Mouse (Mus musculus) hindbrain, embryonic 14.5 days (tissue): ENCODE data around the gene Scamp4. TPM values are rescaled to one million over a fixed set of nuclear protein-coding genes. Genes with fewer than 3 reads are reported as not detected.

Experiments
- ATAC-seq: fragments of 200-750 bp; cut with Nextera tagmentation; 2 replicates; pipeline ENCODE4 v1.8.0; 2017; ENCODE audit warnings: moderate number of reproducible peaks, mild to moderate bottlenecking, moderate TSS enrichment, moderate library complexity; ENCODE audit not compliant: low FRiP score
- DNase-seq: peaks from one replicate; pipeline ENCODE4 v3.0.0-alpha.2; 2015; ENCODE audit warnings: low spot score
- H3K27ac ChIP-seq: fragments of 300-500 bp; sonication (generic); 2 replicates; pipeline ENCODE4 v1.5.1; 2014; ENCODE audit warnings: mild to moderate bottlenecking, moderate library complexity
- H3K27me3 ChIP-seq: fragments of 300-500 bp; sonication (generic); 2 replicates; pipeline ENCODE4 v1.6.1; 2014; ENCODE audit warnings: mild to moderate bottlenecking, low read length, mixed read lengths; ENCODE audit not compliant: control insufficient read depth, insufficient read depth
- H3K36me3 ChIP-seq: fragments of 300-500 bp; sonication (generic); replicated peaks from 2 replicates; pipeline ENCODE4 v1.6.1; 2014; ENCODE audit not compliant: control insufficient read depth, insufficient read depth
- H3K4me1 ChIP-seq: fragments of 300-500 bp; sonication (generic); replicated peaks from 2 replicates; pipeline ENCODE4 v1.6.1; 2014; ENCODE audit warnings: antibody characterized with exemption, low read length, mixed read lengths; ENCODE audit not compliant: control insufficient read depth, insufficient read depth
- H3K4me2 ChIP-seq: fragments of 300-500 bp; sonication (generic); replicated peaks from 2 replicates; pipeline ENCODE4 v1.6.1; 2014; ENCODE audit warnings: mild to moderate bottlenecking, moderate library complexity
- H3K4me3 ChIP-seq: fragments of 300-500 bp; sonication (generic); replicated peaks from 2 replicates; pipeline ENCODE4 v1.5.1; 2014; ENCODE audit warnings: mild to moderate bottlenecking, low read length
- H3K9ac ChIP-seq: fragments of 300-500 bp; sonication (generic); 2 replicates; pipeline ENCODE4 v1.6.1; 2014
- H3K9me3 ChIP-seq: fragments of 300-500 bp; sonication (generic); 2 replicates; pipeline ENCODE4 v1.6.1; 2016; ENCODE audit warnings: low read length; ENCODE audit not compliant: control insufficient read depth
- WGBS: fragments of 180-500 bp; shearing (Covaris S2); extraction: QIAGEN DNeasy Blood & Tissue Kit; methylation state at CpG from one replicate; pipeline ENCODE4 v1.1.7; 2014; 5-methylcytosine and 5-hydroxymethylcytosine counted together
- polyA plus RNA-seq: library from polyadenylated mRNA; unstranded; fragments of >200 nt; fragmentation: Nextera tagmentation; extraction: Ambion mirVana; gene quantifications from 2 replicates; pipeline ENCODE4 v1.2.1, GENCODE M21; 2014

The Scamp4 gene
- polyA plus RNA-seq, 1 experiment from 2014 or later, result 64.5 TPM

GRCm38 (mm10) chr10:80654866-80655265, 52.2 kb downstream of the Scamp4 start:
- no peaks in the 10 kb centered on the region; the same call in 1 of the 2 replicates for H3K36me3 ChIP-seq
- 82% methylated on average over 6 of the region's 6 CpGs for WGBS
- ATAC-seq (no peak), DNase-seq (no peak)
- no peaks in the 10 kb centered on the region for H3K27me3 ChIP-seq
- H3K27ac ChIP-seq, result no peak overlapping the region
- no peaks in the 10 kb centered on the region for H3K9me3 ChIP-seq
- peaks cover 25% of the 10 kb centered on the region for H3K4me1 ChIP-seq
- peak overlapping the region; percentile 83 for H3K4me3 ChIP-seq
- H3K4me2 ChIP-seq, result peak overlapping the region; percentile 72
- peak overlapping the region; percentile 94; the same call in 1 of the 2 replicates for H3K9ac ChIP-seq

GRCm38 (mm10) chr10:80655406-80656129, 52.9 kb downstream of the Scamp4 start:
- Histone ChIP-seq H3K27me3 (no peaks in the 10 kb centered on the region), H3K9ac (peak overlapping the region; percentile 94), H3K4me3 (peak overlapping the region; percentile 83), H3K36me3 (no peaks in the 10 kb centered on the region; the same call in 1 of the 2 replicates), H3K27ac (peak overlapping the region; percentile 88), H3K9me3 (no peaks in the 10 kb centered on the region), H3K4me1 (peaks cover 25% of the 10 kb centered on the region), H3K4me2 (peak overlapping the region; percentile 72)
- no peak for DNase-seq
- peak; percentile 49; the same call in 1 of the 2 replicates for ATAC-seq
- 4% methylated on average over 12 of the region's 12 CpGs for WGBS

- WGBS, result 1% methylated on average over 67 of the region's 72 CpGs
- Histone ChIP-seq H3K27ac (peak overlapping the region; percentile 94), H3K4me2 (peak overlapping the region; percentile 72), H3K27me3 (no peaks in the 10 kb centered on the region), H3K4me1 (peaks cover 25% of the 10 kb centered on the region), H3K36me3 (no peaks in the 10 kb centered on the region; the same call in 1 of the 2 replicates), H3K9me3 (no peaks in the 10 kb centered on the region), H3K9ac (peak overlapping the region; percentile 94), H3K4me3 (peak overlapping the region; percentile 83)
- ATAC-seq (peak; percentile 90), DNase-seq (peak; percentile 98)
Observed at GRCm38 (mm10) chr10:80656130-80656862, 53.6 kb downstream of the Scamp4 start.

- no peak for DNase-seq
- Histone ChIP-seq H3K36me3 (no peaks in the 10 kb centered on the region; the same call in 1 of the 2 replicates), H3K4me2 (peak within 1 kb of the TSS; percentile 72), H3K9ac (peak within 1 kb of the TSS; percentile 94), H3K4me3 (peak within 1 kb of the TSS; percentile 83), H3K27ac (peak within 1 kb of the TSS; percentile 94), H3K4me1 (peaks cover 25% of the 10 kb centered on the region), H3K27me3 (no peaks in the 10 kb centered on the region), H3K9me3 (no peaks in the 10 kb centered on the region)
- 18% methylated on average over 15 of the region's 15 CpGs for WGBS
- ATAC-seq, result peak; percentile 44
Observed at GRCm38 (mm10) chr10:80656863-80657623, 54.4 kb downstream of the Scamp4 start, which contains the start of gene Btbd2. Btbd2 (minus strand) TSS chr10:80657071.

GRCm38 (mm10) chr10:80658194-80658840, 55.6 kb downstream of the Scamp4 start:
- no peaks in the 10 kb centered on the region for H3K27me3 ChIP-seq
- peaks cover 25% of the 10 kb centered on the region for H3K4me1 ChIP-seq
- no peak overlapping the region for H3K27ac ChIP-seq
- H3K4me3 ChIP-seq, result no peak overlapping the region
- ATAC-seq (no peak), DNase-seq (no peak)
- no peak overlapping the region for H3K9ac ChIP-seq
- H3K4me2 ChIP-seq, result no peak overlapping the region
- no peaks in the 10 kb centered on the region for H3K9me3 ChIP-seq
- WGBS, result 88% methylated on average over 14 of the region's 14 CpGs
- no peaks in the 10 kb centered on the region for H3K36me3 ChIP-seq

- 69% methylated on average over 4 of the region's 4 CpGs for WGBS
Observed at GRCm38 (mm10) chr10:80658841-80659202, 56.1 kb downstream of the Scamp4 start.

GRCm38 (mm10) chr10:80659213-80659612, 56.5 kb downstream of the Scamp4 start:
- H3K36me3 ChIP-seq, result no peaks in the 10 kb centered on the region
- H3K9ac ChIP-seq, result no peak overlapping the region; the same call in 1 of the 2 replicates
- peaks cover 25% of the 10 kb centered on the region for H3K4me1 ChIP-seq
- no peaks in the 10 kb centered on the region for H3K27me3 ChIP-seq
- ATAC-seq, result no peak
- WGBS, result 14% methylated on average over 10 of the region's 10 CpGs
- H3K9me3 ChIP-seq, result no peaks in the 10 kb centered on the region
- H3K27ac ChIP-seq, result peak overlapping the region; percentile 17; the same call in 1 of the 2 replicates
- DNase-seq, result peak; percentile 87
- peak overlapping the region; percentile 32 for H3K4me2 ChIP-seq
- no peak overlapping the region for H3K4me3 ChIP-seq

More at GRCm38 (mm10) chr10:80658841-80659202, 56.1 kb downstream of the Scamp4 start:
- H3K9ac ChIP-seq, result no peak overlapping the region
- H3K4me2 ChIP-seq, result no peak overlapping the region
- ATAC-seq, result no peak
- no peak overlapping the region for H3K4me3 ChIP-seq
- H3K4me1 ChIP-seq, result peaks cover 25% of the 10 kb centered on the region
- no peaks in the 10 kb centered on the region for H3K36me3 ChIP-seq
- DNase-seq, result no peak
- peak overlapping the region; percentile 17; the same call in 1 of the 2 replicates for H3K27ac ChIP-seq
- H3K27me3 ChIP-seq, result no peaks in the 10 kb centered on the region
- no peaks in the 10 kb centered on the region for H3K9me3 ChIP-seq

GRCm38 (mm10) chr10:80661149-80661548, 58.5 kb downstream of the Scamp4 start:
- WGBS, result 38% methylated on average over 5 of the region's 5 CpGs
- Histone ChIP-seq H3K27ac (no peak overlapping the region), H3K36me3 (peaks cover 9% of the 10 kb centered on the region), H3K4me3 (no peak overlapping the region), H3K27me3 (no peaks in the 10 kb centered on the region), H3K9me3 (no peaks in the 10 kb centered on the region), H3K4me1 (peaks cover 13% of the 10 kb centered on the region), H3K4me2 (no peak overlapping the region), H3K9ac (no peak overlapping the region)
- ATAC-seq (no peak), DNase-seq (no peak)
